Mouse (Mus musculus) kidney, postnatal 36 days (tissue): Measurements from ENCODE around the gene Dpp10.

Experiments used
- DNase-seq, 2 experiments: peaks; one replicate each; pipeline ENCODE4 v3.0.0; 2021 to 2022; ENCODE audit warnings: mixed read lengths in 2 of 2

Dpp10 gene

GRCm38 (mm10) chr1:124044925-124045640 lies at the start of gene Dpp10:
Dpp10 (minus strand) TSS chr1:124045559.
- peak in 1 of 2 experiments; percentile 2 for DNase-seq

- no peak for DNase-seq
Measured at GRCm38 (mm10) chr1:124048544-124048943, 3.2 kb upstream of the Dpp10 start.

GRCm38 (mm10) chr1:124045761-124046300 lies 472 bp upstream of the Dpp10 start:
- DNase-seq: peak in 1 of 2 experiments; percentile 8

GRCm38 (mm10) chr1:124044161-124044560 lies 1.2 kb downstream of the Dpp10 start:
- DNase-seq: no peak

GRCm38 (mm10) chr1:124043421-124043820 lies 1.9 kb downstream of the Dpp10 start:
- no peak for DNase-seq

- DNase-seq: peak; percentile 34 to 60
Measured at GRCm38 (mm10) chr1:124041559-124041958, 3.8 kb downstream of the Dpp10 start.

- no peak for DNase-seq
Measured at GRCm38 (mm10) chr1:124035306-124035990, 9.9 kb downstream of the Dpp10 start.

- DNase-seq: no peak
Measured at GRCm38 (mm10) chr1:124032677-124033076, 12.7 kb downstream of the Dpp10 start.

- DNase-seq: no peak
Measured at GRCm38 (mm10) chr1:124031968-124032367, 13.4 kb downstream of the Dpp10 start.

- DNase-seq: no peak
Measured at GRCm38 (mm10) chr1:124002797-124003196, 42.6 kb downstream of the Dpp10 start.

- DNase-seq: no peak
Measured at GRCm38 (mm10) chr1:123995780-123996179, 49.6 kb downstream of the Dpp10 start.

GRCm38 (mm10) chr1:123985324-123986024 lies 59.9 kb downstream of the Dpp10 start:
- no peak for DNase-seq

GRCm38 (mm10) chr1:123978597-123978996 lies 66.8 kb downstream of the Dpp10 start:
- DNase-seq: no peak

- peak in 1 of 2 experiments; percentile 60 for DNase-seq
Measured at GRCm38 (mm10) chr1:123974621-123975020, 70.7 kb downstream of the Dpp10 start.

GRCm38 (mm10) chr1:123946149-123946548 lies 99.2 kb downstream of the Dpp10 start:
- no peak for DNase-seq

- DNase-seq: no peak
Measured at GRCm38 (mm10) chr1:123940826-123941225, 104.5 kb downstream of the Dpp10 start.

- DNase-seq: peak in 1 of 2 experiments; percentile 1
Measured at GRCm38 (mm10) chr1:123933812-123934727, 111.3 kb downstream of the Dpp10 start.

GRCm38 (mm10) chr1:123928003-123928370 lies 117.4 kb downstream of the Dpp10 start:
- no peak for DNase-seq

GRCm38 (mm10) chr1:123927278-123928002 lies 117.9 kb downstream of the Dpp10 start:
- no peak for DNase-seq

GRCm38 (mm10) chr1:123924905-123925304 lies 120.5 kb downstream of the Dpp10 start:
- DNase-seq: no peak

GRCm38 (mm10) chr1:123923907-123924306 lies 121.5 kb downstream of the Dpp10 start:
- no peak for DNase-seq
